In genomic region chr11:75000869-75001653, GRCm38 (mm10) we compare ENCODE assay signal across 8 mouse cellular contexts.
DNase-seq lines count a peak whose midpoint lies in the region; ATAC-seq and TF ChIP-seq lines count a peak whose summit lies in the region.
"Had no signal": no experiment of that assay in that cellular context is flagged by ENCODE, and none has a peak within 500 bp of the region (broad histone marks: within the 10 kb centered on the region; RNA-seq: fewer than 3 reads in every experiment).

No protein-coding gene starts in this region.

- H3K36me3 ChIP-seq in lung, postnatal 0 days (ENCODE audit: insufficient read depth, low read length) = no peaks in the 10 kb centered on the region
- no peaks in the 10 kb centered on the region for H3K36me3 ChIP-seq in limb, embryonic 11.5 days (ENCODE audit: control insufficient read depth, insufficient read depth, low read length)
- H3K36me3 ChIP-seq in stomach, embryonic 15.5 days = no peaks in the 10 kb centered on the region

- no peaks in the 10 kb centered on the region for H3K9me3 ChIP-seq in lung, postnatal 0 days (ENCODE audit: low read length)
- no peaks in the 10 kb centered on the region for H3K9me3 ChIP-seq in limb, embryonic 11.5 days (ENCODE audit: control insufficient read depth, low read length)
- H3K9me3 ChIP-seq in stomach, embryonic 15.5 days = no peaks in the 10 kb centered on the region

- 0 out of 2 replicates have a peak overlapping the region, but pooled peaks have one; percentile 23 for H3K4me2 ChIP-seq in lung, postnatal 0 days (replicated peaks; ENCODE audit: low read depth, low read length)
- no peak overlapping the region for H3K4me2 ChIP-seq in limb, embryonic 11.5 days (ENCODE audit: low read depth, severe bottlenecking)
- H3K4me2 ChIP-seq in stomach, embryonic 15.5 days = no peak overlapping the region

- 56% methylated on average over 10 of the region's 10 CpGs for WGBS in lung, postnatal 0 days
- WGBS in lung, adult 2 months = 63% methylated on average over 10 of the region's 10 CpGs
- WGBS in limb, embryonic 11.5 days = 55% methylated on average over 10 of the region's 10 CpGs
- WGBS in stomach, embryonic 15.5 days = 53% methylated on average over 10 of the region's 10 CpGs

- no peaks in the 10 kb centered on the region for H3K4me1 ChIP-seq in lung, postnatal 0 days (ENCODE audit: insufficient read depth, low read depth, low read length)
- H3K4me1 ChIP-seq in lung, adult 2 months (ENCODE audit: control insufficient read depth, insufficient read depth, low read length) = peaks cover 4% of the 10 kb centered on the region; the same call in 1 of the 2 replicates
- no peaks in the 10 kb centered on the region; the same call in 1 of the 2 replicates for H3K4me1 ChIP-seq in limb, embryonic 11.5 days (ENCODE audit: control insufficient read depth, insufficient read depth, low read length)
- H3K4me1 ChIP-seq in stomach, embryonic 15.5 days = no peaks in the 10 kb centered on the region

- H3K27me3 ChIP-seq in lung, postnatal 0 days (replicated peaks; ENCODE audit: insufficient read depth, low read length) = no peaks in the 10 kb centered on the region
- no peaks in the 10 kb centered on the region for H3K27me3 ChIP-seq in limb, embryonic 11.5 days (ENCODE audit: control insufficient read depth, insufficient read depth, low read length)
- H3K27me3 ChIP-seq in stomach, embryonic 15.5 days (replicated peaks) = no peaks in the 10 kb centered on the region

- TF ChIP-seq CTCF in lung, postnatal 0 days (IDR thresholded peaks at IDR 0.05) = no peak
- no peak for TF ChIP-seq CTCF in lung, adult 2 months (IDR thresholded peaks at IDR 0.05; ENCODE audit: insufficient read depth, low read length)

- ATAC-seq in lung, postnatal 0 days = peak; percentile 47
- ATAC-seq in limb, embryonic 11.5 days (ENCODE audit: insufficient number of reproducible peaks, low FRiP score, low TSS enrichment, low read depth) = peak; percentile 47; the same call in 1 of the 2 replicates
- no peak for ATAC-seq in stomach, embryonic 15.5 days (ENCODE audit: insufficient read depth, low FRiP score, low read depth)
- ATAC-seq in granulocyte monocyte progenitor cell, adult 5-6 weeks (replicated peaks; ENCODE audit: poor library complexity, severe bottlenecking) = no peak

- TF ChIP-seq EP300 in lung, postnatal 0 days (IDR thresholded peaks at IDR 0.05) = no peak

- no peak for TF ChIP-seq POLR2A in lung, adult 2 months (IDR thresholded peaks at IDR 0.05; ENCODE audit: borderline replicate concordance, extremely low read depth, low read depth, low read length)

- H3K9ac ChIP-seq in lung, postnatal 0 days (replicated peaks; ENCODE audit: low read depth) = no peak overlapping the region
- no peak overlapping the region for H3K9ac ChIP-seq in limb, embryonic 11.5 days (ENCODE audit: low read length)
- no peak overlapping the region for H3K9ac ChIP-seq in stomach, embryonic 15.5 days

- peak; percentile 50 for DNase-seq in lung, postnatal 0 days (ENCODE audit: low spot score)
- no peak for DNase-seq in lung, adult 2 months
- DNase-seq in gastrocnemius, postnatal 25 days = peak; percentile 66
- DNase-seq in limb, embryonic 11.5 days (ENCODE audit: low spot score) = peak; percentile 44
- no peak for DNase-seq in cerebellum, adult 18-20 months
- DNase-seq: cerebellum, adult 8-10 months had no signal

- peak overlapping the region; percentile 49; the same call in 1 of the 2 replicates for H3K27ac ChIP-seq in lung, postnatal 0 days (ENCODE audit: low read length)
- 0 out of 2 replicates have a peak overlapping the region, but pooled peaks have one; percentile 3 for H3K27ac ChIP-seq in limb, embryonic 11.5 days (replicated peaks; ENCODE audit: low read depth, low read length)
- peak overlapping the region; percentile 69; the same call in 1 of the 2 replicates for H3K27ac ChIP-seq in stomach, embryonic 15.5 days

- no peak overlapping the region for H3K4me3 ChIP-seq in lung, postnatal 0 days (ENCODE audit: low read depth, low read length)
- no peak overlapping the region for H3K4me3 ChIP-seq in lung, adult 2 months (replicated peaks; ENCODE audit: extremely low read depth, low read depth, low read length)
- H3K4me3 ChIP-seq in limb, embryonic 11.5 days (ENCODE audit: low read depth, low read length) = no peak overlapping the region
- no peak overlapping the region for H3K4me3 ChIP-seq in stomach, embryonic 15.5 days (replicated peaks)

Comparison
In these comparisons a context has a peak if more than half of its experiments do, and no peak if none do; other contexts are left out.
1. DNase-seq: peak in lung, postnatal 0 days (single experiment), gastrocnemius, postnatal 25 days (single experiment) and limb, embryonic 11.5 days (single experiment); none in lung, adult 2 months (single experiment) and cerebellum, adult 18-20 months (0 of 2).
2. ATAC-seq: peak in lung, postnatal 0 days (single experiment) and limb, embryonic 11.5 days (single experiment); none in stomach, embryonic 15.5 days (single experiment) and granulocyte monocyte progenitor cell, adult 5-6 weeks (single experiment).
3. H3K27ac ChIP-seq: peak in every context shown above with its lines; median percentile 69 in stomach, embryonic 15.5 days; 49 in lung, postnatal 0 days; 3 in limb, embryonic 11.5 days.